Mouse (Mus musculus): ENCODE results near the gene Gm45062.
"Not testable (repeated sequence)": the region's sequence is repeated elsewhere in the genome, so short reads cannot be mapped to it uniquely, and the experiment has no call there.

Gene Gm45062

DNA sequence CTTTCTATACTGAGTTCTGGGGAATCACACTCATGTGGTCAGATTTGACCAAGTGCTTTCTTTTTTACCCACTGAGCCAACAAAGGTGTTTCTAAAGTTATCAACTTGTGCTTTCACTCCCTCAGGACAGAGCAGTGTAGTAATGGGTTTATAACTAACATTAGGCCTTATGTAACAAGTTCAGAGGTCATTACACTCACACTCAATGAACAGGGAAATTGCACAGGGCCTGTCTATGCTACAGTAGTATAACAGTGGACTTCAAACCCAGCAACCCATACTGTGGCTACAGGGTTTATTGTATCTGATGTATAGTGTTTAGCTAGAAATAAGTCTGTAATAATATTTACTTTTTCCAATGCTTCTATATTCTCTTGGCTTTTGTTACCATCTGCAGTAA lies 247.4 kb downstream of the Gm45062 start:
- no peak for DNase-seq (ENCODE audit: low read depth, low spot score)

DNA sequence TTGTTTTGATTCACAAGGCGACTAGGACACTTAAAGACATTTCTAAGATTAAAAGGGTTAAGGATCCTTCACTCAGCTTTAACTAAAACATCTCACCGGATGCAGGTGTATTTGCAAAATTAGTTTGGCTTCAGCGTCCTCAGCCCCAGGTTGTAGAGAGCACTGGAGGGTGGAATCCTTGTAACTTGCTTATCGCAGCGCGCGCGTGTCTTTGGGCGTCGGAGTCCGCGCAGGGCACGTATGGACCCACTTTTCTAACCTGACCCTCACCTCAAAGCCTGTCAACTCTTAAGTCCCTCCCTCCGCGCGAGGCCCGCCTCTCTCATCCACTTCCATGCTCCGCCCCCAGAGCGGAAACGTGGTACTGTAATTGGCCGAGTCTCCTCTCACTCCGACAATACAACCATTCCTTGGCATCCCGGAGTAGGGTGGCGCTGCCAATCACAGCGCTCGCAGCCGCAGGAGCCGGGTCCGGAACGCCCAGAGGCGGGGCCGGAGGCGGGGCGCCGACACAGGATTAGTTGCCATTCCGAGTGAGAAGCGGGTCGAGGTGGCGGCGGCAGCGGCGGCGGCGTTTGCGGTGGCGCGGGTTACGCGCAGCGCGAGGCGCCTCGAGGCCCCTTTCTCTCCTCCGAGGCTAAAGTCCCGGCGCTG lies 249.8 kb downstream of the Gm45062 start:
- DNase-seq (ENCODE audit: low read depth, low spot score) = peak; percentile 98

DNA sequence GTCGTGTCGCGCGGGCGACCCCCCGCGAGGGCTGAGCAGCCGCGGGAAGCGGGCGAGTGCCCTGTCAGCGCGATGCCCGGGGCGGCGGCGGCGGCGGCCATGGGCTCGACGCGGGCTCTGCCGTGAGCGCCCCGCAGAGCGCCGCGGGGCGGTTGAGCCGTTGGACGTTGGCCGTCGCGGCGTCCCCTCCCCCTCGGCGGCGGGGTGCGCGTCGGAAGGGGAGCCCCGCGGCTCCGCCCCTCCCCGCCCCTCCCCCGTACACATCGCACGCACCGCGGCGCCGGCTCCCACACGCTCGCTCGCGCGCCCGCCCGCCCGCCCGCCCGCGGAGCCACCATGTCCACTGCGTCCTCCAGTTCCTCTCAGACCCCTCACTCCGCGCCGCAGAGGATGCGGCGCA lies 250.3 kb downstream of the Gm45062 start, which contains the start of gene Glcci1:
Gene Glcci1, plus strand, starts transcription at position 50 of the 400 bp plus-strand sequence.
- DNase-seq (ENCODE audit: low read depth, low spot score) = peak; percentile 55

DNA sequence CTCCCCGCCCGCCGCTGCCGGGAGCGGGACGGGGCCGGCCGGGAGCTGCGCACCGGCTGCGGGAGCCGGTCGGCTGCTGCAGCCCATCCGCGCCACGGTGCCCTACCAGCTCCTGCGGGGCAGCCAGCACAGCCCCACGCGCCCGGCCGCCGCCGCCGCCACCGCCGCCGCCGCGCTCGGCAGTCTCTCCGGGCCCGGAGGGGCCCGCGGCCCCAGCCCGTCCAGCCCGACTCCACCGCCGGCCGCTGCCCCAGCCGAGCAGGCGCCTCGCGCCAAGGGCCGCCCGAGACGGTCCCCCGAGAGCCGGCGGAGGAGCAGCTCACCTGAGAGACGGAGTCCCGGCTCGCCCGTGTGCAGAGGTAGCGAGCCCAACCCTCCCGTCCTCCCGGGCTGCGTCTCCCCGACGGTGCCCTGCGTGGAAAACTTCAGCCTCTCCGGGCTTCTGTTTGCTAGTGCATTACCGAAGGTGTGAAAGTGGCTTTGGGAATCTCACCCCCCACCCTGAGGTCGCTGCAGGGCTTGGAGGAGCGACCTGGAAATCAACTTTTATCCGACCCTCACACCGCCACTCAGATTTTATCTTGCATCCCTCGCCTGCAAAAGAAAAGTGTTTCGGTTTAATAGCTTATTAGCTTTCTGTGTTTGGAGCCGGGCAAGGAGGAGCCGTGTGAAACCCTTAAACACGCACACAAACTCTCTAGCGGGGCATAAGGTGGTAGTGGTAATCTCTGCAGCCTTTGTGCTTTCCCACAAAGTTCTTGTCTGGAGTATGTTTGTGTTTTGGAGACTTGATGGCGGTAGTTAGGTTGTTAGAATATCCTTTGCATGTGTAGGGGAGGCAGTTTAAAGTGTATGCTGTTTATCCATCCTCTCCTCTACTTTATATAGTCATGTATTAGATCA lies 251.0 kb downstream of the Gm45062 start:
- DNase-seq (ENCODE audit: low read depth, low spot score) = peak; percentile 18

DNA sequence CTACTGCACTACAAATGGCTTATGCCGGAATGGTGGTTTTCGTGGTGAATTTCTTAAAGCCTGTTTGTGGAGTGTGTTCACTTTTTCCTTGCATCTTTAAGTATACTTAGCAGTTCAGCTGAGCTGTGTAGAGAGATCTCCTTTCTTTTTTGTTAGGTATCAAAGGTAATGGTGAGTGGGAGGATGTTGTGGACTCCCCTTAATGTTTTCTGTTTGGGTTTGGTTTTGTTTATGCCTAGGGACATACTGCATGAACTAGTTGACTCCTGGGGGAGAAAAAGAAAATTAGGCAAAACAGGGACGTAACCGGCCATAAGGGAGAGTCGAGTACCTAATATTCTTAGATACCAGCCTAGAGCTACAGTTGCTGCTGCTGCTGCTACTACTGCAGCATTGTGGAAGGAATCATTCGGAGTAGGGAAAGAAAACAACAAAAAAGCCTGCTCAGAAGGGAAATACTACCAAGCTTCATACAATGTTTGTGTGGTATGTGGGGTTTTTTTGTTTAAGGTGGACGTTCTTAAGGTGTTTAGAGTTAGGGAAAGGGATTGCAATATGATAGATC lies 251.7 kb downstream of the Gm45062 start:
- no peak for DNase-seq (ENCODE audit: low read depth, low spot score)

GRCm38 (mm10) chr6:8511447-8511846 lies 252.2 kb downstream of the Gm45062 start:
- peak; percentile 35 for DNase-seq (ENCODE audit: low read depth, low spot score)

DNA sequence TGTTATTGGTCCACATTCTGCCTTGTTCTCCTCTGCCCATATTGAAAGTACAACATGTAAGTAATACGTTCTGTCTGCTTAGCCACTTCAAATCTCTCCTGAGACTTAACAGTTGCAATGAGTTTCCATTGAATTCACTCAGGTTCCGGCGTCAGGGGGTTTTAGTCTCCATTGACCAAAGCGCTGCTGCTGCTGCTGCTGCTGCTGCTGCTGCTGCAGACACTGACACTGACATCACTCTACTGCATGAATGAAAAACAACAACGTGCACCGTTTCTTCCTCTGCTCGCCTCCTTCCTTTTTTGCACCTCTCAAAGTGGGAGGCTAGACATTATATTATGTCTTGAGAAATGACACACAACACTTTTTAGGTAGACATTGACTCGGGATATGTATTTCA lies 253.2 kb downstream of the Gm45062 start:
- DNase-seq (ENCODE audit: low read depth, low spot score) = no peak

- DNase-seq (ENCODE audit: low read depth, low spot score) = no peak
Observed at GRCm38 (mm10) chr6:8519687-8520086, 260.4 kb downstream of the Gm45062 start.

GRCm38 (mm10) chr6:8521231-8521630 lies 262.0 kb downstream of the Gm45062 start:
- no peak for DNase-seq (ENCODE audit: low read depth, low spot score)

GRCm38 (mm10) chr6:8524717-8525116 lies 265.5 kb downstream of the Gm45062 start:
- DNase-seq (ENCODE audit: low read depth, low spot score) = no peak

GRCm38 (mm10) chr6:8531104-8531894 lies 272.0 kb downstream of the Gm45062 start:
- no peak for DNase-seq (ENCODE audit: low read depth, low spot score)

GRCm38 (mm10) chr6:8536944-8537343 lies 277.7 kb downstream of the Gm45062 start:
- DNase-seq (ENCODE audit: low read depth, low spot score) = no peak

- not testable (repeated sequence) for DNase-seq (ENCODE audit: low read depth, low spot score)
Observed at GRCm38 (mm10) chr6:8541531-8541930, 282.3 kb downstream of the Gm45062 start.

GRCm38 (mm10) chr6:8544822-8545221 lies 285.6 kb downstream of the Gm45062 start:
- no peak for DNase-seq (ENCODE audit: low read depth, low spot score)

DNA sequence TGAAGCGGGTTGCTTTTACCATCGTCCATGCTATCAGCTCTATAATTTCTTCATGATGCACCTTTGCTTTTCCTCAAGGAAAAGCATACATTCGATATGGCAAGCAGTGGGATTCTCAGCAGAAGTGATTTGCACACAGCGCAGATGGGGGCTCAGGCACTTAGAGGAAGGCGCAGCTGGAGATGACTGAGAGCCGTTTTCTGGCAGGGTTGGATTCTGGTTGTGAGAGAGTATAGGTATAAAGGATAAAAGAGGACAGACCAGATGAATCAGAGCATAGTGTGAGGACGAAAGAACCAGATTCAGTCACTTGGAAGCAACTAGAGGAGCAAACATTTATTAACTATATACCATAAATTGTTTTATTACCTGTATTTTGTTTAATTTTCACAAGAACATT lies 286.5 kb downstream of the Gm45062 start:
- DNase-seq (ENCODE audit: low read depth, low spot score) = no peak

GRCm38 (mm10) chr6:8551155-8551554 lies 291.9 kb downstream of the Gm45062 start:
- DNase-seq (ENCODE audit: low read depth, low spot score) = no peak

GRCm38 (mm10) chr6:8556849-8557571 lies 297.8 kb downstream of the Gm45062 start:
- DNase-seq (ENCODE audit: low read depth, low spot score) = no peak

GRCm38 (mm10) chr6:8560682-8561081 lies 301.4 kb downstream of the Gm45062 start:
- DNase-seq (ENCODE audit: low read depth, low spot score) = no peak

GRCm38 (mm10) chr6:8582377-8582776 lies 323.1 kb downstream of the Gm45062 start:
- no peak for DNase-seq (ENCODE audit: low read depth, low spot score)

- no peak for DNase-seq (ENCODE audit: low read depth, low spot score)
Observed at GRCm38 (mm10) chr6:8583892-8584291, 324.6 kb downstream of the Gm45062 start.

GRCm38 (mm10) chr6:8591665-8592064 lies 332.4 kb downstream of the Gm45062 start:
- DNase-seq (ENCODE audit: low read depth, low spot score) = no peak
